Comparison of ENCODE assay signal across 12 mouse cellular contexts in the genomic region with DNA sequence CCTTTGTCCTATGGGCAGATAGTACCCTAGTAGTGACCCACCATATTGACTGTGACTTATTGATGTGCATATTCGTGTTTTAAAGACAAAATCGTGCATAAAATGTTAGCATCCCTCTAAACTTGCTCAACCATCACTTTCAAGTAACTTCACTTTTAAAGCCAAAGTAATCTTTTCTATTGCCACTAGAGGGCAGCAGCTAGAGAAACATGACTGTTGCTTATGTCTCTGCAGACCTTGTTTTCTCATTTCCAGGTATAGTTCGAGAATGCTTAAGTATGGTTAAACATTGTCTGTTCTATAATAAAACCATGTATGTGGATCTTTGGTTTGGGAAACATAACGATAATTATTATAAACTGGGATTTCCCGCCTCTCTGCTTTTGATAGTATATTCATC. TPM values are rescaled to one million over a fixed set of nuclear protein-coding genes. Genes with fewer than 3 reads are reported as not detected.
DNase-seq lines count a peak whose midpoint lies in the region; TF ChIP-seq lines count a peak whose summit lies in the region.
"Had no signal": no experiment of that assay in that cellular context is flagged by ENCODE, and none has a peak within 500 bp of the region (broad histone marks: within the 10 kb centered on the region; RNA-seq: fewer than 3 reads in every experiment).

No protein-coding gene starts in this region.

- H3K4me3 ChIP-seq in layer of hippocampus, adult 2 months = no peak overlapping the region
- H3K4me3 ChIP-seq in CH12.LX (replicated peaks in 1 of 3; ENCODE audit: low read depth in 2 of 3, low read length in 2 of 3, poor library complexity in 1 of 3) = no peak overlapping the region
- H3K4me3 ChIP-seq: hindbrain, embryonic 15.5 days; megakaryocyte, embryonic 14.5 days had no signal

- H3K27me3 ChIP-seq in CH12.LX (replicated peaks) = no peaks in the 10 kb centered on the region
- H3K27me3 ChIP-seq: hindbrain, embryonic 15.5 days; megakaryocyte, embryonic 14.5 days had no signal

- H3K4me2 ChIP-seq in CH12.LX (ENCODE audit: insufficient read depth, low read depth, poor library complexity, severe bottlenecking) = no peak overlapping the region
- H3K4me2 ChIP-seq: hindbrain, embryonic 15.5 days had no signal

- H3K79me2 ChIP-seq in CH12.LX (replicated peaks; ENCODE audit: control insufficient read depth, extremely low read depth, insufficient read depth, poor library complexity, severe bottlenecking) = no peaks in the 10 kb centered on the region

- TF ChIP-seq EP300 in CH12.LX (IDR thresholded peaks at IDR 0.05; ENCODE audit: low read length) = no peak

- in situ Hi-C loops in CH12.LX (cut with MboI; ENCODE audit: low pct_ligation_motif_present, low pct_unique_long_range_greater_than_20kb, low sequenced_read_pairs) = no loop called here

- TF ChIP-seq POLR2A in CH12.LX (IDR thresholded peaks at IDR 0.05; ENCODE audit: low read depth, low read length) = no peak

- H3K36me3 ChIP-seq in CH12.LX (replicated peaks in 1 of 2; ENCODE audit: control insufficient read depth in 1 of 2, insufficient read depth in 1 of 2, low read length in 1 of 2) = no peaks in the 10 kb centered on the region
- H3K36me3 ChIP-seq: hindbrain, embryonic 15.5 days had no signal

- DNase-seq in cerebellum, adult 9-10 months = peak; percentile 49
- DNase-seq in cerebellum, adult 18-20 months = no peak
- no peak for DNase-seq in layer of hippocampus, adult 2 months (ENCODE audit: low spot score in 2 of 2)
- DNase-seq in layer of hippocampus, adult 9-11 months = no peak
- DNase-seq in CH12.LX (ENCODE audit: extremely low read depth) = peak; percentile 17
- DNase-seq in c-Kit-positive CD71-positive TER-119-positive erythroid progenitor cells, embryonic 14.5 days (ENCODE audit: low spot score) = peak; percentile 12
- DNase-seq in kidney, postnatal 14 days = no peak
- no peak for DNase-seq in kidney, postnatal 10 days
- DNase-seq: B cell, adult 2 months had no signal

- dilution Hi-C loops in CH12.LX (cut with MboI; ENCODE audit: extremely low pct_ligation_motif_present, extremely low pct_unique_long_range_greater_than_20kb, low sequenced_read_pairs) = no loop called here

- no peaks in the 10 kb centered on the region for H3K4me1 ChIP-seq in CH12.LX (ENCODE audit: control insufficient read depth in 1 of 2, insufficient read depth in 2 of 2)
- H3K4me1 ChIP-seq: hindbrain, embryonic 15.5 days; megakaryocyte, embryonic 14.5 days had no signal

- peak; percentile 82 for TF ChIP-seq CTCF in layer of hippocampus, adult 2 months (conservative IDR thresholded peaks at IDR 0.05)
- peak in 1 of 2 experiments; percentile 38; a peak in 2 of 4 replicates for TF ChIP-seq CTCF in CH12.LX (conservative IDR thresholded peaks at IDR 0.05 in 1 of 2, IDR thresholded peaks at IDR 0.05 in 1 of 2; ENCODE audit: low read depth in 2 of 2, low read length in 2 of 2)

- H3K9ac ChIP-seq in CH12.LX (ENCODE audit: insufficient read depth, low read depth) = no peak overlapping the region
- H3K9ac ChIP-seq: hindbrain, embryonic 15.5 days had no signal

- peaks cover 2% of the 10 kb centered on the region for H3K9me3 ChIP-seq in CH12.LX (replicated peaks; ENCODE audit: low read length)
- H3K9me3 ChIP-seq: hindbrain, embryonic 15.5 days; megakaryocyte, embryonic 14.5 days had no signal

- H3K27ac ChIP-seq in layer of hippocampus, adult 2 months = no peak overlapping the region
- H3K27ac ChIP-seq in CH12.LX (ENCODE audit: insufficient read depth, low read depth) = no peak overlapping the region
- H3K27ac ChIP-seq: hindbrain, embryonic 15.5 days had no signal

- TF ChIP-seq RAD21 in CH12.LX (IDR thresholded peaks at IDR 0.05; ENCODE audit: low read depth, low read length) = no peak; the same call in none of the 2 replicates

TF ChIP-seq in CH12.LX, 34 proteins besides CTCF, POLR2A, EP300 and RAD21:
- TF ChIP-seq SMC3 (IDR thresholded peaks at IDR 0.05; ENCODE audit: low read depth, low read length) (peak; percentile 18), BHLHE40 (IDR thresholded peaks at IDR 0.05; ENCODE audit: low read depth, low read length) (no peak), IRF4 (IDR thresholded peaks at IDR 0.05; ENCODE audit: low read depth, low read length) (no peak)
TF ChIP-seq in CH12.LX: peak in this region for 1.

RNA-seq across cellular contexts. Expression of gene Slc17a6, which starts 7.4 kb away (rescaled TPM):
- total RNA-seq in layer of hippocampus, adult 2 months (2021) = 10 to 100 TPM in 1 of 2 experiments, 1 to 10 TPM in 1; 9.4 to 12.7 TPM
- total RNA-seq in CH12.LX (2012; rRNA removed) = not detected in 2 replicates
- not detected in 2 replicates for total RNA-seq in CH12.LX (2014; rRNA removed)
- polyA plus RNA-seq in CH12.LX (2012; ENCODE audit: insufficient read length, low read depth) = not detected in 2 replicates
- total RNA-seq: gastrocnemius, adult 8-10 months had no signal

Comparison
In these comparisons a context has a peak if more than half of its experiments do, and no peak if none do; other contexts are left out.
1. DNase-seq: peak in cerebellum, adult 9-10 months (single experiment), CH12.LX (single experiment) and c-Kit-positive CD71-positive TER-119-positive erythroid progenitor cells, embryonic 14.5 days (single experiment); none in cerebellum, adult 18-20 months (0 of 2), layer of hippocampus, adult 2 months (0 of 2), layer of hippocampus, adult 9-11 months (single experiment), kidney, postnatal 14 days (single experiment) and kidney, postnatal 10 days (single experiment).
2. RNA of gene Slc17a6, which starts 7.4 kb away (total RNA-seq): 9.4 to 12.7 TPM in layer of hippocampus, adult 2 months; not detected in CH12.LX; every median in the first group is over 10 times any median in the second.